13 mouse cellular contexts compared by ENCODE assay signal in genomic region chr2:106857258-106857657, GRCm38 (mm10).
A peak's percentile ranks its signal among the peaks of the same experiment; 100 is the strongest.
DNase-seq lines count a peak whose midpoint lies in the region; ATAC-seq lines count a peak whose summit lies in the region.
"Had no signal": no experiment of that assay in that cellular context is flagged by ENCODE, and none has a peak within 500 bp of the region (broad histone marks: within the 10 kb centered on the region; RNA-seq: fewer than 3 reads in every experiment).

No protein-coding gene starts in this region.

- DNase-seq in frontal cortex, postnatal 25 days (ENCODE audit: low spot score in 2 of 2): no peak
- DNase-seq in midbrain, embryonic 11.5 days (ENCODE audit: low spot score, missing footprints): peak; percentile 80
- no peak for DNase-seq in adipocyte (ENCODE audit: low spot score)
- no peak for DNase-seq in testis, postnatal 14 days (ENCODE audit: low spot score)
- no peak for DNase-seq in kidney, adult 9 months
- DNase-seq: gastrocnemius, postnatal 25 days; kidney, postnatal 25 days; lung, postnatal 14 days; thymus, adult 2 months had no signal

- no peak overlapping the region for H3K9ac ChIP-seq in midbrain, embryonic 11.5 days (ENCODE audit: low read length)
- H3K9ac ChIP-seq in midbrain, embryonic 15.5 days: no peak overlapping the region
- H3K9ac ChIP-seq in forebrain, embryonic 15.5 days (replicated peaks): no peak overlapping the region
- H3K9ac ChIP-seq: hindbrain, embryonic 13.5 days had no signal

- H3K4me2 ChIP-seq in midbrain, embryonic 11.5 days: no peak overlapping the region
- no peak overlapping the region for H3K4me2 ChIP-seq in midbrain, embryonic 15.5 days
- no peak overlapping the region for H3K4me2 ChIP-seq in forebrain, embryonic 15.5 days (replicated peaks)
- H3K4me2 ChIP-seq: hindbrain, embryonic 13.5 days had no signal

- no peaks in the 10 kb centered on the region for H3K36me3 ChIP-seq in midbrain, embryonic 11.5 days (ENCODE audit: control insufficient read depth, insufficient read depth, low read length)
- no peaks in the 10 kb centered on the region for H3K36me3 ChIP-seq in midbrain, embryonic 15.5 days (replicated peaks)
- H3K36me3 ChIP-seq in forebrain, embryonic 15.5 days: no peaks in the 10 kb centered on the region
- H3K36me3 ChIP-seq: hindbrain, embryonic 13.5 days had no signal

- no peak overlapping the region for H3K4me3 ChIP-seq in midbrain, embryonic 11.5 days (ENCODE audit: low read depth, low read length)
- H3K4me3 ChIP-seq in midbrain, embryonic 15.5 days: no peak overlapping the region
- H3K4me3 ChIP-seq in forebrain, embryonic 15.5 days: no peak overlapping the region
- H3K4me3 ChIP-seq: hindbrain, embryonic 13.5 days had no signal

- H3K27ac ChIP-seq in midbrain, embryonic 11.5 days (ENCODE audit: low read depth, low read length): no peak overlapping the region
- H3K27ac ChIP-seq in midbrain, embryonic 15.5 days: no peak overlapping the region
- peak overlapping the region; percentile 30; the same call in 1 of the 2 replicates for H3K27ac ChIP-seq in forebrain, embryonic 15.5 days (replicated peaks)

- no peaks in the 10 kb centered on the region for H3K9me3 ChIP-seq in midbrain, embryonic 11.5 days (ENCODE audit: control insufficient read depth, low read length)
- H3K9me3 ChIP-seq in midbrain, embryonic 15.5 days: no peaks in the 10 kb centered on the region
- no peaks in the 10 kb centered on the region for H3K9me3 ChIP-seq in forebrain, embryonic 15.5 days
- H3K9me3 ChIP-seq: hindbrain, embryonic 13.5 days had no signal

- WGBS in midbrain, embryonic 11.5 days: 93% methylated on average over 4 of the region's 4 CpGs
- WGBS in midbrain, embryonic 15.5 days: 79% methylated on average over 4 of the region's 4 CpGs
- 54% methylated on average over 4 of the region's 4 CpGs for WGBS in forebrain, embryonic 15.5 days

- H3K27me3 ChIP-seq in midbrain, embryonic 11.5 days (ENCODE audit: control insufficient read depth, insufficient read depth, low read length): no peaks in the 10 kb centered on the region
- H3K27me3 ChIP-seq in midbrain, embryonic 15.5 days (replicated peaks): no peaks in the 10 kb centered on the region
- H3K27me3 ChIP-seq in forebrain, embryonic 15.5 days: no peaks in the 10 kb centered on the region
- H3K27me3 ChIP-seq: hindbrain, embryonic 13.5 days had no signal

- peaks cover 29% of the 10 kb centered on the region for H3K4me1 ChIP-seq in midbrain, embryonic 11.5 days (ENCODE audit: control insufficient read depth, insufficient read depth, low read length)
- H3K4me1 ChIP-seq in midbrain, embryonic 15.5 days: peaks cover 42% of the 10 kb centered on the region
- peaks cover 66% of the 10 kb centered on the region for H3K4me1 ChIP-seq in forebrain, embryonic 15.5 days

- ATAC-seq in frontal cortex, adult (ENCODE audit: low TSS enrichment): 0 out of 2 replicates have a peak, but pooled peaks have one; percentile 11
- ATAC-seq in midbrain, embryonic 11.5 days (ENCODE audit: low FRiP score): no peak
- ATAC-seq in midbrain, embryonic 15.5 days (replicated peaks): no peak
- no peak for ATAC-seq in forebrain, embryonic 15.5 days (replicated peaks)
